Mouse (Mus musculus) heart, postnatal 0 days (tissue): ENCODE measurements around the gene Slc7a8. TPM values are rescaled to one million over a fixed set of nuclear protein-coding genes. Genes with fewer than 3 reads are reported as not detected.

Experiments
- ATAC-seq: fragments of 200-750 bp; cut with Nextera tagmentation; 2 replicates; pipeline ENCODE4 v1.8.0; 2017; ENCODE audit warnings: low read depth, moderate number of reproducible peaks, moderate library complexity; ENCODE audit not compliant: insufficient read depth
- DNase-seq: peaks from one replicate; pipeline ENCODE4 v3.0.0-alpha.2; 2016; ENCODE audit warnings: low spot score
- H3K27ac ChIP-seq: fragments of 300-500 bp; sonication (generic); 2 replicates; pipeline ENCODE4 v1.5.1; 2014; ENCODE audit warnings: low read depth, mild to moderate bottlenecking
- H3K27me3 ChIP-seq: fragments of 300-500 bp; sonication (generic); 2 replicates; pipeline ENCODE4 v1.6.1; 2014; ENCODE audit warnings: low read length, mixed read lengths; ENCODE audit not compliant: control insufficient read depth, insufficient read depth
- H3K36me3 ChIP-seq: fragments of 300-500 bp; sonication (generic); replicated peaks from 2 replicates; pipeline ENCODE4 v1.6.1; 2014; ENCODE audit warnings: low read length, mixed read lengths; ENCODE audit not compliant: control insufficient read depth, insufficient read depth
- H3K4me1 ChIP-seq: fragments of 300-500 bp; sonication (generic); 2 replicates; pipeline ENCODE4 v1.6.1; 2014; ENCODE audit warnings: antibody characterized with exemption; ENCODE audit not compliant: control insufficient read depth, insufficient read depth
- H3K4me2 ChIP-seq: fragments of 300-500 bp; sonication (generic); 2 replicates; pipeline ENCODE4 v1.6.1; 2014; ENCODE audit warnings: low read depth, mild to moderate bottlenecking, low read length, moderate library complexity
- H3K4me3 ChIP-seq: fragments of 300-500 bp; sonication (generic); 2 replicates; pipeline ENCODE4 v1.5.1; 2014; ENCODE audit warnings: low read depth, low read length
- H3K9ac ChIP-seq: fragments of 300-500 bp; sonication (generic); replicated peaks from 2 replicates; pipeline ENCODE4 v1.6.1; 2014; ENCODE audit warnings: low read depth, low read length, mixed read lengths
- H3K9me3 ChIP-seq: fragments of 300-500 bp; sonication (generic); replicated peaks from 2 replicates; pipeline ENCODE4 v1.6.1; 2016; ENCODE audit warnings: low read length; ENCODE audit not compliant: control insufficient read depth
- CTCF ChIP-seq: IDR thresholded peaks from 2 replicates; pipeline ENCODE4 v1.5.1; 2016; ENCODE audit warnings: antibody characterized with exemption, control low read depth, low read depth
- EP300 ChIP-seq: IDR thresholded peaks from 2 replicates; pipeline ENCODE4 v1.6.1; 2016; ENCODE audit warnings: antibody characterized with exemption, low read depth
- WGBS: fragments of 180-500 bp; shearing (Covaris S2); extraction: QIAGEN DNeasy Blood & Tissue Kit; methylation state at CpG from one replicate; pipeline ENCODE4 v1.1.7; 2014; 5-methylcytosine and 5-hydroxymethylcytosine counted together
- polyA plus RNA-seq: library from polyadenylated mRNA; unstranded; fragments of >200 nt; fragmentation: Nextera tagmentation; extraction: Ambion mirVana; gene quantifications from 2 replicates; pipeline ENCODE4 v1.2.1, GENCODE M21; 2015
- total RNA-seq: library from RNA; depleted of rRNA; stranded (reverse); fragments of >200 nt; gene quantifications from 2 replicates; pipeline ENCODE4 v1.2.3, GENCODE M21; 2014; ENCODE audit warnings: low replicate concordance

The Slc7a8 gene
- total and polyA plus RNA-seq, 2 experiments from 2014 or later: 1.2 to 3.1 TPM

- WGBS: 88% methylated on average over 11 of the region's 11 CpGs
- no peak overlapping the region for H3K27ac ChIP-seq
- no peaks in the 10 kb centered on the region for H3K36me3 ChIP-seq
- H3K9me3 ChIP-seq: no peaks in the 10 kb centered on the region
- no peak for DNase-seq
- H3K4me1 ChIP-seq: no peaks in the 10 kb centered on the region
- H3K27me3 ChIP-seq: 0 out of 2 replicates have a peak, but pooled peaks cover 3% of the 10 kb centered on the region
- H3K4me2 ChIP-seq: no peak overlapping the region
- H3K9ac ChIP-seq: no peak overlapping the region
- ATAC-seq: no peak
- H3K4me3 ChIP-seq: no peak overlapping the region
- no peak for TF ChIP-seq EP300
- TF ChIP-seq CTCF: no peak
Measured at GRCm38 (mm10) chr14:54720041-54720440, 61.7 kb downstream of the Slc7a8 start.

- Histone ChIP-seq H3K36me3 (no peaks in the 10 kb centered on the region), H3K27me3 (0 out of 2 replicates have a peak, but pooled peaks cover 3% of the 10 kb centered on the region), H3K9me3 (no peaks in the 10 kb centered on the region), H3K27ac (no peak overlapping the region), H3K4me1 (no peaks in the 10 kb centered on the region), H3K4me3 (no peak overlapping the region), H3K9ac (no peak overlapping the region), H3K4me2 (no peak overlapping the region)
- ATAC-seq: no peak
- no peak for DNase-seq
- 59% methylated on average over 1 of the region's 1 CpGs for WGBS
- TF ChIP-seq EP300: no peak
- no peak for TF ChIP-seq CTCF
Measured at GRCm38 (mm10) chr14:54715402-54715801, 66.3 kb downstream of the Slc7a8 start.

- TF ChIP-seq EP300 (no peak), CTCF (no peak)
- no peaks in the 10 kb centered on the region for H3K4me1 ChIP-seq
- no peaks in the 10 kb centered on the region for H3K36me3 ChIP-seq
- H3K27ac ChIP-seq: no peak overlapping the region
- 1% methylated on average over 15 of the region's 15 CpGs for WGBS
- peak overlapping the region; percentile 38 for H3K4me3 ChIP-seq
- DNase-seq: no peak
- peak overlapping the region; percentile 69 for H3K4me2 ChIP-seq
- 0 out of 2 replicates have a peak, but pooled peaks cover 3% of the 10 kb centered on the region for H3K27me3 ChIP-seq
- no peaks in the 10 kb centered on the region for H3K9me3 ChIP-seq
- no peak overlapping the region for H3K9ac ChIP-seq
- no peak for ATAC-seq
Measured at GRCm38 (mm10) chr14:54714617-54715081, 67.1 kb downstream of the Slc7a8 start.

GRCm38 (mm10) chr14:54714121-54714520 is 67.6 kb downstream of the Slc7a8 start:
- Histone ChIP-seq H3K9ac (no peak overlapping the region), H3K4me2 (peak overlapping the region; percentile 69), H3K36me3 (no peaks in the 10 kb centered on the region), H3K4me1 (no peaks in the 10 kb centered on the region), H3K27ac (no peak overlapping the region), H3K27me3 (0 out of 2 replicates have a peak, but pooled peaks cover 3% of the 10 kb centered on the region), H3K4me3 (peak overlapping the region; percentile 38), H3K9me3 (no peaks in the 10 kb centered on the region)
- peak; percentile 39 for ATAC-seq
- TF ChIP-seq CTCF (peak; percentile 87), EP300 (no peak)
- DNase-seq: peak; percentile 80
- WGBS: 1% methylated on average over 13 of the region's 13 CpGs

- WGBS: 69% methylated on average over 8 of the region's 8 CpGs
- Histone ChIP-seq H3K27me3 (0 out of 2 replicates have a peak, but pooled peaks cover 3% of the 10 kb centered on the region), H3K36me3 (no peaks in the 10 kb centered on the region), H3K9ac (no peak overlapping the region), H3K4me1 (no peaks in the 10 kb centered on the region), H3K4me3 (no peak overlapping the region), H3K27ac (no peak overlapping the region), H3K9me3 (no peaks in the 10 kb centered on the region), H3K4me2 (no peak overlapping the region)
- ATAC-seq: no peak
- TF ChIP-seq EP300: no peak
- TF ChIP-seq CTCF: no peak
- no peak for DNase-seq
Measured at GRCm38 (mm10) chr14:54712861-54713260, 68.9 kb downstream of the Slc7a8 start.

- no peak within 1 kb of the TSS for H3K4me2 ChIP-seq
- H3K36me3 ChIP-seq: no peaks in the 10 kb centered on the region
- 82% methylated on average over 7 of the region's 7 CpGs for WGBS
- no peaks in the 10 kb centered on the region for H3K9me3 ChIP-seq
- no peak within 1 kb of the TSS for H3K9ac ChIP-seq
- TF ChIP-seq CTCF (no peak), EP300 (no peak)
- 0 out of 2 replicates have a peak, but pooled peaks cover 3% of the 10 kb centered on the region for H3K27me3 ChIP-seq
- H3K27ac ChIP-seq: no peak within 1 kb of the TSS
- DNase-seq: no peak
- no peaks in the 10 kb centered on the region; the same call in 1 of the 2 replicates for H3K4me1 ChIP-seq
- no peak within 1 kb of the TSS for H3K4me3 ChIP-seq
- ATAC-seq: no peak
Measured at GRCm38 (mm10) chr14:54712074-54712473, 69.7 kb downstream of the Slc7a8 start, which contains the start of gene Cebpe. Cebpe (minus strand) TSS chr14:54712174.
